Mouse (Mus musculus) erythroblast, embryonic 14.5 days (primary cell): Measurements from ENCODE around the gene Slc8a1.

Experiments used
- GATA1 ChIP-seq: IDR thresholded peaks from 2 replicates; pipeline ENCODE4 v1.6.1; 2012; ENCODE audit warnings: low read length, inconsistent platforms, mixed read lengths
- TAL1 ChIP-seq: IDR thresholded peaks from 3 replicates; pipeline ENCODE4 v1.6.1; 2012; ENCODE audit warnings: low read length, inconsistent platforms, mixed read lengths

- no peak for TF ChIP-seq TAL1
- TF ChIP-seq GATA1: no peak
These were observed 245.8 kb downstream of the Slc8a1 start for GRCm38 (mm10) chr17:81492216-81492865.
